Mouse (Mus musculus): ENCODE data around the gene C130060K24Rik.

- TF ChIP-seq CTCF (IDR thresholded peaks at IDR 0.05; ENCODE audit: low read depth), result no peak
- TF ChIP-seq EP300 (IDR thresholded peaks at IDR 0.05; ENCODE audit: low read depth), result no peak
These were observed 46.2 kb downstream of the C130060K24Rik start for GRCm38 (mm10) chr6:65427065-65427464.

Data from liver, embryonic 14.5 days (tissue).